Mouse (Mus musculus) ES-CJ7 (cell line): ENCODE measurements at regions not wholly inside any gene's neighbourhood (a gene's known extent, or its start where the extent isn't known, plus 50 kb on each side); places are given as distances from the start of the nearest gene placed in this dataset.
A peak's percentile ranks its signal among the peaks of the same experiment; 100 is the strongest.

ENCODE experiments used
- DNase-seq: peaks from one replicate; pipeline ENCODE4 v3.0.0; 2011; ENCODE audit warnings: low read depth, low spot score

DNA sequence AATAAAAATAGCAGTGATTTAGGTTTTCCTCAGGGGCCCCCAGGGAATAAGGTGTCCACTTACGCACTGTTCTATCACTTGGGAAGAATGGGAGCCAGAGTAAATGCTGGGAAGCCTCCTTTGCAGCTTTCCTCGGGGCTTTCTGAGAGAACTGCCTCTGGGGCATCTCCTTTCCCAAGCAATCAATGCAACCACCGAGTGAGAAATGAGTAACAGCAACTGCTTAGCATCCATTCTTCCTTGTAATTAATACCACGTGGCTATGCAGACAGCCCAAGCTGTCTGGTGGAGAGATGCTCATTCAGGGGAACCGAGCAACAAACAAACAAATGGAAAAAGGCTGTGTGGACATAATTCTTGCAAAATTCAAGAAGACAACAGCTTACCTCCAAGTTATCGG lies 117.9 kb upstream of the Camk1g start:
- no peak for DNase-seq

DNA sequence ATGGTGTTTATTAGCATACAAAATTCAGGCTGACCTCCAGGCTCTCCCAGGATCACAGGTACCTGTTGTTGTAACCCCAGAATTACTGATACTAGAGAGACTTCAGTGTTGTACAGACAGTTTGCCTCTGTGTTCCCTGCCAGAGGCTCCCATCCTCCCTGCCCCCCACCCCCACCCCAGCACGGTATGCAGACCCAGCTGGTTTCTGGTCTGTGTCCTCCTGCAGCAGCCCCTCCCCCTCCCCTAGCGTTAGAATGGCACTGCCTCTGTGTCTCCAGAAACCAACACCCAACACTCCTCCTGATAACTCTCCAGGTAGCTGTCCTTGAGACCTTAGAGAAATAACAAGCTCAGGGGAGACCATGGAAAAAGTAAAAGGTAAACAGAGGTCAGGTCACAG lies 116.6 kb upstream of the Camk1g start:
- DNase-seq = peak; percentile 89

GRCm38 (mm10) chr1:193484977-193485376 lies 114.9 kb upstream of the Camk1g start:
- no peak for DNase-seq

DNA sequence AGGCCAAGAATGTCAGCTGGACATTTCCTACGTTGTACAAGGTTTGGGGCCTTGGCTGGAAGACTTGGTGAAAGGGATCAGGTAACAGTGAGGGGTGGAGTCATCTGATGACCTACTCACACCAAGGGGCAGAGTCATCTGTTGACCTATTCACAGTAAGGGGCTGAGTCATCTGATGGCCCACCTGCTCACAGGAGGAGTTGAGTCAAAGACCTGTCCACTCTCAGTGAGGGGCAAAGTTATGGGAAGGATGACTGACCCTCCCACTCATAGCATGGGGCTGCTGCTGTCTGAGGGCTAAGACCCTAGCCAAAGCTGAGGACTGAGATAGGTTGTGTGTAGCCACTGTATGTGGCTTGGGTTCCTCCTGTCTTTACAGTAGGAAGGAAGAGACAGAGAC lies 107.2 kb upstream of the Camk1g start:
- peak; percentile 29 for DNase-seq

GRCm38 (mm10) chr1:193476805-193477204 lies 106.7 kb upstream of the Camk1g start:
- no peak for DNase-seq

- DNase-seq = peak; percentile 82
Observed at GRCm38 (mm10) chr1:193466306-193466705, 96.2 kb upstream of the Camk1g start.

DNA sequence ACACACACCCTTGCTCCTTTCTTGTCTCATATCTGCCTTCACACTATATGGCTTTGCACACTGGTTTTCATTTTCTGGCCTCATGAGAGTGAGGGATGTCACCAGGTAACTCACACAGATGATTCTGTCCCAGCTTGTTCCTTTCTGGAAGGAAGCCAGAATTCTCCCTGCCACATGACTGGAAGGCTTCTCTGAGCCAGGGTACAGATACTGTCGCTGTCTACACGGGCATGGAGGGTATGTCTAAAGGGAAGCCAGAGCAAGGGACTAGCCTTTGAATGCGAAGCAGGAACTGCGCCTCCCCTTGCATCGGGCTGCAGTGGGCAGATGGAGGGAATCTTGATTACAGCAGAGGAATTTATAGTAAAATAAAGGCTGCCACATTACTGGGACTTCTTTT lies 89.6 kb upstream of the Camk1g start:
- no peak for DNase-seq

DNA sequence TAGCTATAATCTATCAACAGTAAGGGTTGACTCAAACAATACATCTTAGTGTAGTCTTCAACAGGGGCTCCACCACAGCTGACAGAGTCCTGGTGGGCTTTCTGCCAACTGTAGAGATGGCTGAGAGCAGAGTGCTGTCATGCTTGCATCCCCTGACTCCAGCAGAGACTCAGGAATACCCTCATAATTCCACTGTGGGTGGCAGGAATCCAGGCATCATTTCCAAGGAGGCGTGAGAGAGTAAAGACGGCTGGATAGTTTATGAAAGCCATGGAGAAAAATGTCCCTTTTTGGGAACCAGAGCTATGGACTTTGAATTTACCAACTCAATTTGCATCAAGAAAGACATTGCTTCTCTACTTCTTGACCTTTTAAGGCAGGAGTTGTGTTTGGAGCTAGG lies 87.8 kb upstream of the Camk1g start:
- DNase-seq = no peak

GRCm38 (mm10) chr1:193453654-193454053 lies 83.6 kb upstream of the Camk1g start:
- no peak for DNase-seq

DNA sequence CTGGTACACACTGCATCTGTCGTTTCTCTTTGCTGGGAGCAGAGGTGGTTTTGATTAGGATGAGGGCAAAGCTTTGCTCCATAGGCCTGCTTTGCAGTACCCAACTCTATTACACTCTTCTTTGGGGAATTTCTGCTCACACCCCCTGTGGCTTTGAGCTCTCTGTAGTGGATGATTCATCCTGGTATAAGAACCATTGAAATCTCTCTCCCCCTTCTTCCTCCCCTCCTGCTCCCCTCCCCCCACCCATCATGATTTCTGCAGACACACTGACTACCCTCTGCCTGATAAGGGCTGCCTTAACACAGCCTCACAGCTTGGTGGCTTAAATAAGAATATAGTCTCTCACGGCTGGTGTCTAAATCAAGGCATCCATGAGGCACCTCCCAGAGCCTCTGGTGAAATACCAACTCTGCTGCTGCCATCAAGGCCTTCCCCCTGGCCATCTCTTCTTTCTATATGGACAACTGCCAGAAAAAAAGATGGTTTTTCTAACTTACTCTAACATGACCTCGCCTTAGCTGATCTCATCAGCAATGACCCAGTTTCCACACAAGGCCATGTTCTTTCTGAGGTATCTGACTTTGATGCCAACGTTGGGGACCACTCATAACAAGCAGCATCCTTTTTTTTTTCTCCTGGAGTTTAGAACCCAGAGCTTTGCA lies 81.5 kb upstream of the Camk1g start:
- DNase-seq = no peak

GRCm38 (mm10) chr1:193450814-193451213 lies 80.7 kb upstream of the Camk1g start:
- DNase-seq = no peak

DNA sequence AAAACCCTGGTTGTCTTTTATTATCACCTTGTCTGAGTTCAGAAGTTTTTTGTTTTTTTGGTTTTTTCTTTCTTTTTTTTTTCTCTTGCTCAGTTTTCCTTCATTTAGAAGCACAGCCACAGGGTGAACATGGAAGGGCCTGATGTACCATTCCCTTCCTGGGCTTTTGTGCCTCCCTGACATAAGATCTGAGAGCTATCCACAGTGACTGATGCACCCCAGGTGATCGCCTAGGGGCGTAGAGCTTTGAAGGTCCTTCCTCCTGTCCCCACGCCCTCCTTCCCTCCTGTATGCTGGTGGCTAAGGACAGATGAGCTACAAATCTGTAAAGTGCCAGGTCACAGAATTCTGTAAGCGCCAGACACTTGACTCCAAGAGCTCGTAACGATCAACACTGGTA lies 80.1 kb upstream of the Camk1g start:
- DNase-seq = peak; percentile 44

DNA sequence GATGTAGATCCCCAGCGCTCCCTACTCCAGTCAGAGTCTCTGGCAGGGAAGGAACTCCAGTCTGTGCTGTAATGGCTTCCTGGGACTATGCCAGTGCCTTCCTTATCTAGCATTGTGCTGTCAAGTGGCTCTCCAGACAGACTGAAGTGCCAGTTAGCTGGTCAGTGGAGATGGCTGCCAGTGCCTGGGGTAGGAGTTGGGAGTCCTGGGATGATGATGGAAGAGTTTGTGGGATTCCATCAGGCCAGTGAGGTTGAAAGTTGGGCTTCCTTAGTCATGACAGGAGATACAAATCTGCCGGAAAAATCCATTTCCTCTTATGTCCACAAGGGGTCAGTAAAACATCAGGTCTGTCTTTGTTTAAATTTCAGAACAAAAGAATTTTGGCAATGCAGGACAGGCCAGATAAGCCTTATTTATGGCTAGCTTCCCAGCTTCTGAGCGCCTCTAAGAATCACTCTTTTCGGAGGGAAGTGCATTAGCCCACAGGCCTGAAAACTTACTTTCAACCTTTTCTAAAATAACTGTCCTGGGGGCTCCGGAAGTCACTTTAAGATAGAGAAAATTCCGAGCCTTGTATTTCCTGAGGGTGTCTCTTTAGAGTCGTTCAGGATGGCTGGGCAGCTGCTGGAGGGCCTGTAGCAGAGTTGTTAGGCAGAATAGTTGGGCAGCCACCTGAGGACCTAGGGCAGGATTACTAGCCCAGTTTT lies 79.5 kb upstream of the Camk1g start:
- DNase-seq = peak; percentile 60

GRCm38 (mm10) chr1:193448793-193449393 lies 78.8 kb upstream of the Camk1g start:
- DNase-seq = no peak

DNA sequence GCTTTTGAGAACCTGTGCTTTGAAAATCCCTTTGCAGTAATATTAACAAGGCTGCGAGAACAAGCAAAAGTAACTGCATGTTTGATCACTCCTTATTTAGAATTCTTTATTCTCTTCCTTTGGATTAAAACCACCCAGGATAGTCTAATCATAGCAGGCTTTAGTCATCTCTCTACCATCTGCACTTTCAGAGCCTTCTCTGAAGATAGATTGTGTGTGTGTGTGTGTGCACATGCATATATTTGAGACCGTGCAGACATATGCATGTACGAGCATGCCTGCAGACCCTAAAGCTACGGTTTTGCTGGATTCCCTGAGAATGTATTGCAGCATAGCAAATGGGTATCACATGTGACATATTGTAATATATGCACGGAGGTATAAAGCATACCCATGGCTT lies 77.5 kb upstream of the Camk1g start:
- DNase-seq = no peak

DNA sequence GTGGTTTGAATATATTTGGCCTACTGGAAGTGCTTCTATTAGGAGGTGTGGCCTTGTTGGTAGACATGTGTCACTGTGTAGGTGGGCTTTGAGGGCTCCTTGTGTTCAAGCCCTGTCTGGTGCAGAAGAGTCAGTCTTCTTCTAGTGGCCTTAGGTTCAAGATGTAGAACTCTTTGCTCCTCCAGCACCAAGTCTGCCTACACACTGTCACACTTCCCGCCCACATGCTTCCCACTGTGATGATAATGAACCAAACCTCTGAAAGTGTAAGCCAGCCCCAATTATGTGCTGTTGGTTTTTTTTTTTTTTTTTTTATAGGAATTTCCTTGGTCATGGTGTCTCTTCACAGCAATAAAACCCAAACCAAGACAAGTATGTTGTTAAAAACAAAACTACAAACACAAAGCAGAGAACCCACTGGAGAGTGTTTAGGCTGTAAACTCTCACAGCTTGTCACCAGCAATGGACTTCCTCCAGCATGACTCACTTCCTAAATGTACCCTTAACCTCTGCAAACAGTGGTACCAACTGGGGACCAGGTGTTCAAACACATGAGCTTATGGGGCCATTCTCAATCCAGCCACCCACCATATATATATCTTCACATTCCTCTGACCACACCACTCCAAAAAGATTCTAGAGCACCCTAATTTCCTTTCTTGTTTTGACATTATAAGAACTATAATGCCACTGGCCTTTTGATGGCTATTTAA lies 74.0 kb upstream of the Camk1g start:
- no peak for DNase-seq

DNA sequence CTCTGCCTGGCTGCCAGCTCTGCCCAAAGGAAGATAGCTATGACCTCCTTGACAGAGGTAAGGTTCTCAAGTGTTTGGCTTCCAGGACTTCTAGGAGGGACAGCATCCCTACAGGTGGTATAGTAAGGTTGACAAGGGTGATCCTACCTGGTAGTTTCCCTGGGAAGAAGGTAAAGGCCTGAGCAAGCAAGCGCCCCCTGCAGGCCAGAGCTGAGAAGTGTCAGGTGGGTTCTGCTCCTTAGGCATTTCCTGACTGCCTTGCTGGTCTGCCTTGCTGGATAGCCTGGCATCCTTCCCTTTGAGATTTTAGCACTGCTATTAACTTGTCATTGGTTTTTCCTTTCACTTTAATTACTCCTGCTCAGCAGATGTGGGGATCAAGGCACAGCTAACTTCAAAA lies 70.4 kb upstream of the Camk1g start:
- DNase-seq = peak; percentile 49

- DNase-seq = no peak
Observed at GRCm38 (mm10) chr1:193434281-193434680, 64.2 kb upstream of the Camk1g start.

GRCm38 (mm10) chr1:193433493-193434021 lies 63.5 kb upstream of the Camk1g start:
- no peak for DNase-seq

- DNase-seq = no peak
Observed at GRCm38 (mm10) chr1:193430231-193430630, 60.1 kb upstream of the Camk1g start.

DNA sequence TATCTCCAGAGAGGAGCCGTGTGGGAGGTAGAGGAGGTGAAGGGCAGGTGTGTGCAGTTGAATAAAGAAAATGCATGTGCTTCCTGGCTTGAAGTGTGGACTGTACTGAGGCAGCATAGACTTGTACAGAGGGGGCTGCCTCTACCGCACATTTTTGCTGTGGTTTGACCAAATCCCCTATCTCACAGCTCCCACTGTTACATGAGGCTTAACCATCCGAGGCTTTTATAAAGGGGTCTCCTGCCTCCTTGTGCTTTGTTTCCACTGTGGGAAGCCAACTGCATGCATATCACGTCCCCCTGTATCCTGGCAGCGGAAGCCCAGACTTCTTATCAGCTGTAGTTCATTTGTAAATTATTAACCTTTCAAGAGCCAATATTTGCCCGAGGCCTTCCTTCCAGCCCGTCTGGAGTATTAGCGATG lies 53.6 kb upstream of the Camk1g start:
- DNase-seq = no peak

DNA sequence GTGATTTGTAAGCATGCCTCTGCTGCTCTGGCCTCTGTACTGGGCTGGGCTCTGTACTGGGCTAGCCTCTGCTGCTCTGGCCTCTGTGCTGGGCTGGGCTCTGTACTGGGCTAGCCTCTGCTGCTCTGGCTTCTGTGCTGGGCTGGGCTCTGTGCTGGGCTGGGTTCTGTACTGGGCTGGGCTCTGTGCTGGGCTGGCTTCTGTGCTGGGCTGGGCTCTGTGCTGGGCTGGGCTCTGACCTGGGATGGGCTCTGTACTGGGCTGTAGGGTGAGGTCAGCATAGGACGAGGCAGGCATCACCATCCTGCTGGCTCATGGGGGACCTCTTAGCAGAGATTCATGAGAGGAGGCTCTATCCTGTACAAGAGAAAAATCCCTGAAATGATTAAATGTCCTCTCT lies 52.8 kb upstream of the Camk1g start:
- no peak for DNase-seq
